Mouse (Mus musculus) heart, embryonic 14.5 days (tissue): Measurements from ENCODE around the gene Zfp747. TPM values are rescaled to one million over a fixed set of nuclear protein-coding genes. Genes with fewer than 3 reads are reported as not detected.

Experiments
- ATAC-seq: fragments of 200-750 bp; cut with Nextera tagmentation; 2 replicates; pipeline ENCODE4 v1.8.0; 2017; ENCODE audit warnings: low read depth, moderate TSS enrichment; ENCODE audit not compliant: insufficient number of reproducible peaks, insufficient read depth, low FRiP score
- H3K27ac ChIP-seq, 2 experiments: fragments of 200-500 bp in 1 of 2; fragments of 300-500 bp in 1 of 2; sonication (generic) in 1 of 2; replicated peaks in 1 of 2; 2 replicates each; pipeline ENCODE4 v1.5.1; 2012 to 2014; ENCODE audit warnings: low read depth in 2 of 2, low read length in 2 of 2, control low read depth in 1 of 2, mild to moderate bottlenecking in 1 of 2, mixed read lengths in 1 of 2; ENCODE audit not compliant: control insufficient read depth in 1 of 2, insufficient read depth in 1 of 2
- H3K27me3 ChIP-seq: fragments of 300-500 bp; sonication (generic); 2 replicates; pipeline ENCODE4 v1.6.1; 2014; ENCODE audit warnings: mild to moderate bottlenecking, low read length, control low read depth; ENCODE audit not compliant: control insufficient read depth, insufficient read depth
- H3K36me3 ChIP-seq: fragments of 300-500 bp; sonication (generic); 2 replicates; pipeline ENCODE4 v1.6.1; 2014; ENCODE audit warnings: mild to moderate bottlenecking, control low read depth, low read length, mixed read lengths; ENCODE audit not compliant: control insufficient read depth, insufficient read depth
- H3K4me1 ChIP-seq, 2 experiments: fragments of 200-500 bp in 1 of 2; fragments of 300-500 bp in 1 of 2; sonication (generic) in 1 of 2; 2 replicates each; pipeline ENCODE4 v1.6.1; 2012 to 2014; ENCODE audit warnings: low read length in 2 of 2, control low read depth in 1 of 2, mixed read lengths in 1 of 2; ENCODE audit not compliant: control insufficient read depth in 2 of 2, insufficient read depth in 2 of 2
- H3K4me2 ChIP-seq: fragments of 300-500 bp; sonication (generic); 2 replicates; pipeline ENCODE4 v1.6.1; 2014; ENCODE audit warnings: mild to moderate bottlenecking, low read length
- H3K4me3 ChIP-seq, 2 experiments: fragments of 200-500 bp in 1 of 2; fragments of 300-500 bp in 1 of 2; sonication (generic) in 1 of 2; 2 replicates each; pipeline ENCODE4 v1.5.1; 2012 to 2014; ENCODE audit warnings: low read length in 2 of 2, mild to moderate bottlenecking in 2 of 2, control low read depth in 1 of 2, low read depth in 1 of 2, moderate library complexity in 1 of 2; ENCODE audit not compliant: control insufficient read depth in 1 of 2, insufficient read depth in 1 of 2
- H3K9ac ChIP-seq: fragments of 300-500 bp; sonication (generic); 2 replicates; pipeline ENCODE4 v1.6.1; 2014; ENCODE audit warnings: mild to moderate bottlenecking, low read length
- H3K9me3 ChIP-seq: fragments of 300-500 bp; sonication (generic); 2 replicates; pipeline ENCODE4 v1.6.1; 2016; ENCODE audit warnings: low read length, control low read depth; ENCODE audit not compliant: control insufficient read depth
- WGBS: fragments of 180-500 bp; shearing (Covaris S2); extraction: QIAGEN DNeasy Blood & Tissue Kit; methylation state at CpG from one replicate; pipeline ENCODE4 v1.1.7; 2014; 5-methylcytosine and 5-hydroxymethylcytosine counted together
- polyA plus RNA-seq: library from polyadenylated mRNA; unstranded; fragments of >200 nt; fragmentation: Nextera tagmentation; extraction: Ambion mirVana; gene quantifications from 2 replicates; pipeline ENCODE4 v1.2.1, GENCODE M21; 2014

Zfp747 gene
- polyA plus RNA-seq, 1 experiment from 2014 or later: 4.7 TPM

DNA sequence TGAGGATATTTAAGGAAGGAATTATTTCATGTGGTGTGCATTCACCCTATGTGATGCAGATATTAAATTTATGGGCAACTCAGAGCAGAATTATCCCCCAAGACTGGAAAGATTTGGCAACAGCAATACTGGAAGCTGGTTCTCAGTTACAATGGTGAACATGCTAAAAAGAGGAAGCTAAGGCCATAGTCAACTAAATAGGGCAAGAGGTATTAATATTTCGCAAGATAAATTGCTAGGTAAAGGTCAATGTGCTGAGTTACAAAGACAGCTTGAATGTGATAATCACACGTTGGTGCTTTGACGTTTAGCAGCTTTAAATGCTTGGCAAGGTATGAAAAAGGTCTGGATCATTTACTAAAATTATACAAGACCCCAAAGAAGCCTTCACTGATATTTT lies 20.1 kb downstream of the Zfp747 start:
- H3K27ac ChIP-seq: no peak overlapping the region
- no peaks in the 10 kb centered on the region for H3K36me3 ChIP-seq
- peaks cover 32% of the 10 kb centered on the region for H3K27me3 ChIP-seq
- no peaks in the 10 kb centered on the region for H3K9me3 ChIP-seq
- H3K4me2 ChIP-seq: no peak overlapping the region
- H3K4me3 ChIP-seq: no peak overlapping the region
- WGBS: 44% methylated on average over 3 of the region's 3 CpGs
- no peaks in the 10 kb centered on the region for H3K4me1 ChIP-seq
- ATAC-seq: no peak
- H3K9ac ChIP-seq: no peak overlapping the region

DNA sequence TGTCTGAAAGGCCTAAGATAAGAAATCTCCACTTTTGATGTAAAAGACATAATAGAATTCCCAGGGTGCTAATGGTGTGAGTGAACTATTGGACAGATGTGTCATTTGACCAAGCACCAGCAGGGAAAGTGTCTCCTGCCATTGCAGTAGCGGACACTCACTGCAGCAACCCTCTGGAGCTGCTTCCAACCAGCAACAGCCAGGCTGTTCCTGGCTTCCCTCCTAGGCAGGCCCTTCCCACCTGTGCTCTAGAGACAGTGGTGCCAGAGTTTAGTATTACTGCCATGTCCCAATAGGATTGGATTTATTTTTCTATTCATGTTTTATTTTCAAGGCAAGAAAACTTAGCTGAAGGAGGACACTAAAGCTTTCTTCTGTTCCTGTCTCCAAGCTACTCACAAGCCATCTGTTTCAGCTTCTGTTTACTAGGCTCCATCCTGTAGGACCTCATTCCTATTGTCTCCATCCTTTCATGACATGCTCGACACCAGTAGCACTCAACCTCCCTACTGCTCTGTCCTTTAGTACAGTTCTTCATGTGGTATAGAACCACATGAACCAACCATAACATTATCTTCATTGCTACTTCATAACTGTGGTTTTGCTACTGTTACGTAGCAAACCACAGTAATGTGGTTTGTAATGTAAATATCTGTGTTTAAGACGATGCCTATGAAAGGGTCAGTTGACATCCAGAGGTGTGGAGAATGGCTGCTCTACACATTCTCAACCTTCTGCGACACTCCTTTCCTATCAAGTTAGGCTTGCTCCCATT lies 24.4 kb downstream of the Zfp747 start:
- Histone ChIP-seq H3K4me1 (peaks cover 2 to 6% of the 10 kb centered on the region in 2 experiments), H3K27me3 (0 out of 2 replicates have a peak, but pooled peaks cover 7% of the 10 kb centered on the region), H3K4me3 (no peak overlapping the region), H3K4me2 (no peak overlapping the region), H3K9me3 (no peaks in the 10 kb centered on the region), H3K27ac (no peak overlapping the region), H3K9ac (no peak overlapping the region), H3K36me3 (no peaks in the 10 kb centered on the region)
- ATAC-seq: no peak
- WGBS: 79% methylated on average over 5 of the region's 5 CpGs

DNA sequence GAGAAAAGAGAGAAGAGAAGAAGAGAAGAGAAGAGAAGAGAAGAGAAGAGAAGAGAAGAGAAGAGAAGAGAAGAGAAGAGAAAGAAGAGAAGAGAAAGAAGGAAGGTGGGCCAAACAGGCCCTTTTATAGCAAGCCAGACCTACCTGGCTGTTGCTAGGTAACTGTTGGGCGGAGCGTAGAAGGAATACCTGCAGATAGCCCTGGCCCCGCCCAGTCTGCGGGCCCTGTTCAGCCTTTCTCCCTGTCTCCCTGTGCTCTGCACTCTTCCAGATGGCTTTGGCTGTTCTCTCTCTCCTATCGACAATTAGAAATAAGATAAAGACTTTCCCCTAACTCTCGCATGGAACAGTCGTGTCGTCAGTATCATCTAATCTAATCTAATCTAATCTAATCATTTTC lies 29.2 kb downstream of the Zfp747 start:
- ATAC-seq: no peak
- H3K4me1 ChIP-seq: peaks cover 14 to 26% of the 10 kb centered on the region in 2 experiments
- peak overlapping the region; percentile 48 to 90 for H3K4me3 ChIP-seq
- peak overlapping the region; percentile 80 for H3K4me2 ChIP-seq
- H3K9ac ChIP-seq: peak overlapping the region; percentile 95
- H3K27ac ChIP-seq: peak overlapping the region; percentile 78 to 99; a peak in 3 of 4 replicates
- no peaks in the 10 kb centered on the region for H3K9me3 ChIP-seq
- no peaks in the 10 kb centered on the region for H3K27me3 ChIP-seq
- WGBS: 8% methylated on average over 8 of the region's 8 CpGs
- H3K36me3 ChIP-seq: peaks cover 21% of the 10 kb centered on the region

DNA sequence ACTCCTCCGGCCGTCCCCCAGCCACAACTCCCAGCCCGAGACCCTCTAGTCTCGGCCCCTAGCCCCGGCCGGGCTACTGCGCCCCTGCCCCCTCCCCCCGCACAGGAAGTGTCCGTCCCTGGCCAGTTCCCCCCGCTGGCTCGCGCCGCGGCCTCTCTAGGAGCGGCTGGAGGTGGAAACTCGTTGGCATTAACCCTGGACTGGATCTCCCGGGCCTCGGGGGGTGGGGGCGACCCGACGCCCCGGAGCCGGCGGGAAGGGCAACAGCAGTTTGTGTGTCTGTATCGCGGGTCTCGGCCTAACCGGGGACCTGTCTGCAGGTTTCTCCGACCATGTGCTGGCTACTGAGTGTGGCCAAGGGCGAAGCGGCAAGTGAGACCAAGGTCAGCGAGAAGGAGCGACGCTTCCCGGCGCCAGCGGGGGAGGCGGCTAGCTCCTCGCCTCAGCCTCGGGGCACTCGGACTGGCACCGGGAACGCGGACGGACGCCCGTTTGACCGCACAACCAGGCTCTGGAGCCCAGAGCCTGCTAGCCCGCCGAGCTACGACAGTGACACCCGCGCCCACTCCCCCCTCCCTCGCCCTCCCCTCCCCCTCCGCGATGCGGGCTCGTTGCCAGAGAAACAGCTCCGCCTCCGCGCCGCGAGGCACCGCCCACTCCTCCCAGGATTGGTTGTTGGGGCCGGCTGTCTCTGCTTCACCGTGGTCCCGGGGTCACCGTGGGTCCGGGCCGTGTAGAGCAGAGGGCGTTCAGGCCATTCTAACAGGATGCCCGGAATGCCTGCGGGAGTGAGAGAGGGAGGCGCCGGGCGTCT lies 30.1 kb downstream of the Zfp747 start, which contains the start of gene Zfp768:
Gene Zfp768 (minus strand): TSS at position 78 of the 814 bp plus-strand sequence.
- Histone ChIP-seq H3K9ac (peak within 1 kb of the TSS; percentile 95), H3K4me2 (peak within 1 kb of the TSS; percentile 80), H3K4me1 (peaks cover 14 to 26% of the 10 kb centered on the region in 2 experiments), H3K36me3 (peaks cover 29% of the 10 kb centered on the region), H3K4me3 (peak within 1 kb of the TSS; percentile 90 to 92), H3K27me3 (no peaks in the 10 kb centered on the region), H3K27ac (peak within 1 kb of the TSS; percentile 88 to 99), H3K9me3 (no peaks in the 10 kb centered on the region)
- WGBS: under 1% methylated on average over 66 of the region's 76 CpGs
- peak; percentile 91 for ATAC-seq

DNA sequence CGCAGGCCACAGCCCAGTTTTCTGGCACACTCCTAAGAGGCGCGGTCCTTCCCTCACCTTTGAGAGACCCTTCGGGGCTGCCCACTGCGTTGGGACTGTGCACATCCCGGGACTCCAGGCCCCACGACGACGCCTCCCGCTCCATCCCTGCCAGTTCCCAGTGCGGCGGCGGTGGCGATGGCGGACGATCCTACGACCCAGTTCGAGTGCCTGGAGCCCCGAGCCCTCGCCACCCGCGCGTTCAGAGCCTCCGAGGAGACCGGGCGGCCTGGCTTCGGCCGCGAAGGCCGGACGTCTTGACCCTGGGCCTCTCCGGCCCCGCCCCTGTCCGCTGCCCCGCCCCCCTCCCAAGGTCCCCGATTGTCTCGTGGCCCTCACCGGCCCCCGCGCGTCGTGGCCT lies 30.8 kb downstream of the Zfp747 start:
- Histone ChIP-seq H3K36me3 (peaks cover 29% of the 10 kb centered on the region), H3K4me2 (peak overlapping the region; percentile 80), H3K4me3 (peak overlapping the region; percentile 90 to 92), H3K27me3 (no peaks in the 10 kb centered on the region), H3K9me3 (no peaks in the 10 kb centered on the region), H3K9ac (peak overlapping the region; percentile 95), H3K4me1 (peaks cover 14 to 26% of the 10 kb centered on the region in 2 experiments), H3K27ac (peak overlapping the region; percentile 74 to 99)
- WGBS: 0% methylated on average over 41 of the region's 42 CpGs
- peak; percentile 13; the same call in 1 of the 2 replicates for ATAC-seq

DNA sequence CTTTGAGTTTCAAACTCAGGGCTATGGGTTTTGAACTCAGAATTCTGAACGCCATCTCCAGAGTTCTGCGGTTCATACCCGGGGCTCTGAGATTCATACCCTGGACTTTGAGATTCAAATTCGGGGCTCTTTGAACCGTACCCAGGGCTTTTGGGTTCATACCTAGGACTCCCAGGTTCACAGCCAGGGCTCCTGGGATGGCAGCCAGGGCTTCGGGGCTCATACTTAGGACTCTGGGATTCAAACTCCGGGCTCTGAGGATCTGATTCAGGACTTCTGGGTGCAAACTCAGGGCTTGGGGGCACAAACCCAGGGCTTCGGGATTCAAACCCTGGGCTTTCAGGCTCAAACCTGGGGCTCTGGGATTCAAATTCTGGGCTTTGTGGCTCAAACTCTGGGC lies 31.5 kb downstream of the Zfp747 start:
- Histone ChIP-seq H3K4me3 (peak overlapping the region; percentile 90 to 92), H3K36me3 (peaks cover 29% of the 10 kb centered on the region), H3K4me1 (peaks cover 14 to 26% of the 10 kb centered on the region in 2 experiments), H3K9me3 (no peaks in the 10 kb centered on the region), H3K4me2 (peak overlapping the region; percentile 80), H3K27me3 (no peaks in the 10 kb centered on the region), H3K27ac (no peak overlapping the region), H3K9ac (peak overlapping the region; percentile 95)
- WGBS: 88% methylated on average over 8 of the region's 8 CpGs
- ATAC-seq: no peak

DNA sequence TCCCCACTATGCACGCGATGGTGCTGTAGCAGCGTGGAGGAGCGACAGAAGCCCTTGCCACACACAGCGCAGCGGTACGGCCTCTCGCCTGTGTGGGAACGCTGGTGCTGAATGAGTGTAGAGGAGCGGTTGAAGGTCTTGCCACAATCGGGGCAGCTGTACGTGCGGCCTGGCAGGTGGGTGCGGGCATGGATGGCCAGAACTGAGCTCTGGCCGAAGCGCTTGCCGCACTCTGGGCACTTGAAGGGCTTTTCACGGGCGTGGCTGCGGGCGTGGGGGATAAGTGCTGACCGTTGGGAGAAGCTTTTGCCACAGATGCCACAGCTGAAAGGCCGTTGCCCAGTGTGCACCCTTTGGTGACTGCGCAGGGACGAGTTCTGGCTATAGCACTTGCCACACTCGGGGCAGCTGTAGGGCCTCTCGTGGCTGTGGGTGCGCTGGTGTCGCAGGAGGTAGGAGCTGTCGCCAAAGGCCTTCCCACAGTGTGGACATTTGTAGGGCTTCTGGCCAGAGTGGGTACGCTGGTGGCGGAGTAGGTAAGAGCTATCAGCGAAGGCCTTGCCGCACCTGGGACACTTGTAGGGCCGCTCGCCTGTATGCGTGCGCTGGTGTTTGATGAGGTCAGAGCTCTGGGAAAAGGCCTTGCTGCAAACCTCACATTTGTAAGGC lies 32.4 kb downstream of the Zfp747 start:
- H3K36me3 ChIP-seq: peaks cover 29% of the 10 kb centered on the region
- H3K9ac ChIP-seq: no peak overlapping the region
- H3K4me2 ChIP-seq: no peak overlapping the region
- 90% methylated on average over 38 of the region's 38 CpGs for WGBS
- H3K27me3 ChIP-seq: no peaks in the 10 kb centered on the region
- no peak overlapping the region for H3K27ac ChIP-seq
- H3K4me3 ChIP-seq: no peak overlapping the region
- no peaks in the 10 kb centered on the region for H3K9me3 ChIP-seq
- ATAC-seq: no peak
- H3K4me1 ChIP-seq: peaks cover 14 to 26% of the 10 kb centered on the region in 2 experiments
